Mouse (Mus musculus) E14TG2a.4 (cell line): Measurements from ENCODE around the gene Anks1b.

Experiments used
- CTCF ChIP-seq: conservative IDR thresholded peaks from 2 replicates; pipeline ENCODE4 v1.5.1; 2014; ENCODE audit warnings: low read length
- NANOG ChIP-seq: IDR thresholded peaks from 2 replicates; pipeline ENCODE4 v1.6.1; 2014; ENCODE audit warnings: borderline replicate concordance, low read length, mixed read lengths
- POU5F1 ChIP-seq: IDR thresholded peaks from 2 replicates; pipeline ENCODE4 v1.6.1; 2014; ENCODE audit warnings: low read length, borderline replicate concordance

DNA sequence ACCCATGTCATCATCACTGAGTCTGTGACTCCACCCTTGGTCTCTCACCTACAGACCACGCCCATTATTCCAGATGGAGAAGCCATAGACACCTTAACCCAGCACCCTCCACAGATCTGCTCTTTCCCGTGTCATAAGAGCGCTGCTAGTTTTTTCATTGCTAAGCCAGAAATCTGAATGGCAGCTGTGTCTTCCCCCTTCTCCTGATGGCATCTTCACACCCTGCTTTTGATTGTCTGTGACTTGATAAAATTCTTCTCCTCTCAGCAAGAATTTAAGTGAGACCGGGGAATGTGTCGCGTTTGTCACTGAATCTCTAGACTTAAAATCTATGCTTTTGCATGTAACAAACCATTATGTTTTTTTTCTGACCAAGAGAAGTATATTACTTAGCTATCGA, 736.1 kb downstream of the Anks1b start:
- TF ChIP-seq CTCF (no peak), POU5F1 (no peak), NANOG (no peak)
